Mouse (Mus musculus) megakaryocyte, embryonic 14.5 days (primary cell): ENCODE results near the gene Fev. TPM values are rescaled to one million over a fixed set of nuclear protein-coding genes. Genes with fewer than 3 reads are reported as not detected.
A peak's percentile ranks its signal among the peaks of the same experiment; 100 is the strongest.

Experiments used
- H3K27me3 ChIP-seq: replicated peaks from 2 replicates; pipeline ENCODE3; 2012; ENCODE audit warnings: inconsistent platforms
- H3K36me3 ChIP-seq: replicated peaks from 2 replicates; pipeline ENCODE3; 2012; ENCODE audit warnings: low read length, inconsistent platforms, mixed read lengths
- H3K4me1 ChIP-seq: 2 replicates; pipeline ENCODE4 v1.6.1; 2012; ENCODE audit warnings: inconsistent platforms
- H3K4me3 ChIP-seq: replicated peaks from 2 replicates; pipeline ENCODE3; 2012; ENCODE audit warnings: moderate library complexity, mild to moderate bottlenecking, inconsistent platforms
- H3K9me3 ChIP-seq: 2 replicates; pipeline ENCODE4 v1.6.1; 2012; ENCODE audit warnings: inconsistent platforms
- FLI1 ChIP-seq: IDR thresholded peaks from 2 replicates; pipeline ENCODE4 v1.6.1; 2012; ENCODE audit warnings: low read length, inconsistent platforms, mixed read lengths
- GATA1 ChIP-seq: IDR thresholded peaks from 3 replicates; pipeline ENCODE4 v1.6.1; 2012; ENCODE audit warnings: mixed read lengths, low read length, inconsistent platforms, borderline replicate concordance
- polyA plus RNA-seq: library from polyadenylated mRNA; stranded (reverse); fragments of >175 nt; gene quantifications from 2 replicates; pipeline ENCODE4 v1.2.3, GENCODE M21; 2012; ENCODE audit warnings: low replicate concordance; ENCODE audit not compliant: insufficient read depth

The Fev gene
- polyA plus RNA-seq, 1 experiment: not detected

- no peak for TF ChIP-seq FLI1
- TF ChIP-seq GATA1: no peak
- Histone ChIP-seq H3K9me3 (no peaks in the 10 kb centered on the region), H3K4me3 (no peak overlapping the region), H3K36me3 (no peaks in the 10 kb centered on the region), H3K4me1 (peaks cover 9% of the 10 kb centered on the region), H3K27me3 (peaks cover 94% of the 10 kb centered on the region)
These were observed 12.8 kb upstream of the Fev start for GRCm38 (mm10) chr1:74897976-74898375.

GRCm38 (mm10) chr1:74894966-74895365 lies 9.7 kb upstream of the Fev start:
- Histone ChIP-seq H3K9me3 (no peaks in the 10 kb centered on the region), H3K36me3 (no peaks in the 10 kb centered on the region), H3K27me3 (peaks cover 94% of the 10 kb centered on the region), H3K4me3 (peak overlapping the region; percentile 3), H3K4me1 (peaks cover 14% of the 10 kb centered on the region)
- TF ChIP-seq FLI1: no peak
- TF ChIP-seq GATA1: no peak

- Histone ChIP-seq H3K27me3 (peaks cover 89% of the 10 kb centered on the region), H3K4me1 (peaks cover 14% of the 10 kb centered on the region), H3K4me3 (no peak within 1 kb of the TSS), H3K9me3 (no peaks in the 10 kb centered on the region), H3K36me3 (no peaks in the 10 kb centered on the region)
- TF ChIP-seq GATA1: no peak
- no peak for TF ChIP-seq FLI1
These were observed 8.1 kb upstream of the Fev start, which contains the start of gene Cryba2 for GRCm38 (mm10) chr1:74893134-74893855. Cryba2 (minus strand) TSS chr1:74893143.

- Histone ChIP-seq H3K9me3 (no peaks in the 10 kb centered on the region), H3K4me1 (peaks cover 14% of the 10 kb centered on the region), H3K27me3 (peaks cover 88% of the 10 kb centered on the region), H3K36me3 (no peaks in the 10 kb centered on the region), H3K4me3 (no peak overlapping the region)
- TF ChIP-seq GATA1 (no peak), FLI1 (no peak)
These were observed 7.3 kb upstream of the Fev start for GRCm38 (mm10) chr1:74892351-74893133.

GRCm38 (mm10) chr1:74891513-74891912 lies 6.3 kb upstream of the Fev start:
- no peaks in the 10 kb centered on the region for H3K36me3 ChIP-seq
- H3K27me3 ChIP-seq: peaks cover 90% of the 10 kb centered on the region
- TF ChIP-seq GATA1 (no peak), FLI1 (no peak)
- no peak overlapping the region for H3K4me3 ChIP-seq
- H3K4me1 ChIP-seq: peaks cover 14% of the 10 kb centered on the region
- H3K9me3 ChIP-seq: no peaks in the 10 kb centered on the region

- TF ChIP-seq GATA1: no peak
- no peak for TF ChIP-seq FLI1
- Histone ChIP-seq H3K36me3 (no peaks in the 10 kb centered on the region), H3K4me3 (no peak overlapping the region), H3K4me1 (peaks cover 32% of the 10 kb centered on the region), H3K9me3 (no peaks in the 10 kb centered on the region), H3K27me3 (peaks cover 85% of the 10 kb centered on the region)
These were observed 750 bp downstream of the Fev start for GRCm38 (mm10) chr1:74884196-74885141.

GRCm38 (mm10) chr1:74883441-74883840 lies 1.8 kb downstream of the Fev start:
- no peak overlapping the region for H3K4me3 ChIP-seq
- peaks cover 32% of the 10 kb centered on the region for H3K4me1 ChIP-seq
- H3K9me3 ChIP-seq: no peaks in the 10 kb centered on the region
- H3K36me3 ChIP-seq: no peaks in the 10 kb centered on the region
- H3K27me3 ChIP-seq: peaks cover 89% of the 10 kb centered on the region
- TF ChIP-seq GATA1 (no peak), FLI1 (no peak)

- Histone ChIP-seq H3K36me3 (no peaks in the 10 kb centered on the region), H3K27me3 (peaks cover 89% of the 10 kb centered on the region), H3K9me3 (no peaks in the 10 kb centered on the region), H3K4me3 (peak overlapping the region; percentile 83), H3K4me1 (peaks cover 32% of the 10 kb centered on the region)
- TF ChIP-seq GATA1: no peak
- no peak for TF ChIP-seq FLI1
These were observed 2.4 kb downstream of the Fev start for GRCm38 (mm10) chr1:74882828-74883227.

GRCm38 (mm10) chr1:74882055-74882734 lies 3.0 kb downstream of the Fev start:
- Histone ChIP-seq H3K9me3 (no peaks in the 10 kb centered on the region), H3K27me3 (peaks cover 86% of the 10 kb centered on the region), H3K4me1 (peaks cover 32% of the 10 kb centered on the region), H3K36me3 (no peaks in the 10 kb centered on the region), H3K4me3 (peak overlapping the region; percentile 83)
- no peak for TF ChIP-seq GATA1
- TF ChIP-seq FLI1: no peak
